In the genomic region with DNA sequence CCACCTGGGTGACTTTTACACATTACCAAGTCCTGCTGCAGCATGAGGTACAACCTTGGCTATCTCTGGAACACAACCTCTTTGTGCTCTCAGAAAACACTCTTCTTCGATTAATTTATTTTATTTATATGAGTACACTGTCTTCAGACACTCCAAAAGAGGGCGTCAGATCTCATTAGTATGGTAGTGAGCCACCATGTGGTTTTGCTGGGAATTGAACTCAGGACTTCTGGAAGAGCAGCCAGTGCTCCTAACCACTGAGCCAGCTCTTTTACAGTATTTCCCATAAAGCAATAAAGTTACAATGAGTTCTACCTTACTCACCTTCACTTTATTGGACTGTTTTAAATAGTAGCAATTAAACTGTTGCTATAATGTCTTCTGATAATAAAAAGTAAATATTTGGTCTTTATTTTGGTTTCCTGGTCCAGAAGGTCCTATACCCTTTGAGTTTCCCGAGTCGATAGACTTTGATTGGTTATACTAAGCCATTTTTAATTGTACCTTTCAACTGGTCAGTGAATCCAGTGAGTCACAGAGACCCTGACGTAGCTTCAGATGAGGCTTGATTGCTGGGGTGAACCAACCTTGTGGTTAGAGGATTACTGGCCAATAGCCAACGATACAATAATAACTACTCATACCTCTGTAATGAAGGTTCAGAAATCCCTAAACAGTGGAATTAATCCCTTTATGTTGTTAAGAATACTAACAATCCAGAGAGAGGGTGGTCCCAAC, we compare ENCODE assay signal across 10 mouse cellular contexts. TPM values are rescaled to one million over a fixed set of nuclear protein-coding genes. Genes with fewer than 3 reads are reported as not detected.
A peak's percentile ranks its signal among the peaks of the same experiment; 100 is the strongest.
DNase-seq lines count a peak whose midpoint lies in the region; ATAC-seq and TF ChIP-seq lines count a peak whose summit lies in the region.
"Had no signal": no experiment of that assay in that cellular context is flagged by ENCODE, and none has a peak within 500 bp of the region (broad histone marks: within the 10 kb centered on the region; RNA-seq: fewer than 3 reads in every experiment).

No protein-coding gene starts in this region.

- TF ChIP-seq CTCF in kidney, postnatal 0 days (IDR thresholded peaks at IDR 0.05; ENCODE audit: low read depth) = peak; percentile 22; the same call in 1 of the 2 replicates

- no peak overlapping the region for H3K9ac ChIP-seq in kidney, postnatal 0 days (ENCODE audit: low read depth, low read length)

- H3K9me3 ChIP-seq in kidney, postnatal 0 days (replicated peaks; ENCODE audit: low read length) = no peaks in the 10 kb centered on the region

- 0 out of 2 replicates have a peak, but pooled peaks cover 3% of the 10 kb centered on the region for H3K27me3 ChIP-seq in kidney, postnatal 0 days (ENCODE audit: insufficient read depth, low read length)

- no peak overlapping the region for H3K4me2 ChIP-seq in kidney, postnatal 0 days (ENCODE audit: low read length)

- 0 out of 2 replicates have a peak, but pooled peaks cover 6% of the 10 kb centered on the region for H3K4me1 ChIP-seq in kidney, postnatal 0 days (replicated peaks; ENCODE audit: insufficient read depth, low read length)

- no peak overlapping the region for H3K4me3 ChIP-seq in kidney, postnatal 0 days (replicated peaks; ENCODE audit: low read depth, low read length)

- no peak overlapping the region for H3K27ac ChIP-seq in kidney, postnatal 0 days

- H3K36me3 ChIP-seq in kidney, postnatal 0 days (ENCODE audit: insufficient read depth, low read length) = no peaks in the 10 kb centered on the region

- DNase-seq in adrenal gland, adult 2 months = peak; percentile 7
- DNase-seq in adrenal gland, postnatal 14 days = no peak
- no peak for DNase-seq in kidney, postnatal 0 days (ENCODE audit: low spot score)
- DNase-seq in kidney, adult 9 months = no peak
- DNase-seq in 3T3-L1 (ENCODE audit: low read depth, low spot score) = peak; percentile 63
- DNase-seq in adipocyte (ENCODE audit: low spot score) = peak; percentile 40
- DNase-seq in right cerebral cortex, adult 18-20 months = no peak
- DNase-seq in kidney, postnatal 10 days = no peak
- DNase-seq: layer of hippocampus, adult 9-11 months had no signal

- 60% methylated on average over 6 of the region's 6 CpGs for WGBS in kidney, postnatal 0 days

- no peak for ATAC-seq in kidney, postnatal 0 days (replicated peaks; ENCODE audit: low FRiP score, low read depth)
- ATAC-seq: hindbrain, embryonic 16.5 days had no signal

RNA-seq across cellular contexts. Expression of gene Rhou, which starts 26.1 kb away (rescaled TPM):
- 10 to 100 TPM; 31.7 to 43.0 TPM for total RNA-seq in adrenal gland, adult 2 months (2021)
- 12.3 and 13.6 TPM in 2 replicates for polyA plus RNA-seq in adrenal gland, adult 2 months (2012; rRNA removed)
- 40.8 and 46.5 TPM in 2 replicates for total RNA-seq in adrenal gland, postnatal 14 days (2021)
- 4.3 and 4.9 TPM in 2 replicates for polyA plus RNA-seq in kidney, postnatal 0 days (2015; fragmentation: Nextera tagmentation; extraction: Ambion mirVana)

Comparison
In these comparisons a context has a peak if more than half of its experiments do, and no peak if none do; other contexts are left out.
1. DNase-seq: peak in adrenal gland, adult 2 months (single experiment), 3T3-L1 (single experiment) and adipocyte (single experiment); none in adrenal gland, postnatal 14 days (single experiment), kidney, postnatal 0 days (single experiment), kidney, adult 9 months (single experiment), right cerebral cortex, adult 18-20 months (single experiment) and kidney, postnatal 10 days (single experiment).